Comparison of ENCODE assay signal across 8 mouse cellular contexts in genomic region chr2:33869689-33870343, GRCm38 (mm10). TPM values are rescaled to one million over a fixed set of nuclear protein-coding genes. Genes with fewer than 3 reads are reported as not detected.
A peak's percentile ranks its signal among the peaks of the same experiment; 100 is the strongest.
DNase-seq lines count a peak whose midpoint lies in the region; ATAC-seq and TF ChIP-seq lines count a peak whose summit lies in the region.

No protein-coding gene starts in this region.

- peak overlapping the region; percentile 40; the same call in 1 of the 2 replicates for H3K27ac ChIP-seq in forebrain, postnatal 0 days (ENCODE audit: low read depth, low read length)
- no peak overlapping the region for H3K27ac ChIP-seq in forebrain, embryonic 12.5 days
- peak overlapping the region; percentile 83 for H3K27ac ChIP-seq in lung, embryonic 16.5 days (ENCODE audit: low read length)
- H3K27ac ChIP-seq in intestine, embryonic 16.5 days (ENCODE audit: low read length), result peak overlapping the region; percentile 62
- peak overlapping the region; percentile 7 for H3K27ac ChIP-seq in small intestine, adult 2 months (ENCODE audit: insufficient read depth, low read depth, low read length)

- H3K4me3 ChIP-seq in forebrain, postnatal 0 days (ENCODE audit: low read depth, low read length), result no peak overlapping the region
- H3K4me3 ChIP-seq in forebrain, embryonic 12.5 days (replicated peaks), result no peak overlapping the region
- no peak overlapping the region for H3K4me3 ChIP-seq in lung, embryonic 16.5 days (ENCODE audit: low read length)
- H3K4me3 ChIP-seq in intestine, embryonic 16.5 days (ENCODE audit: low read length), result no peak overlapping the region
- no peak overlapping the region for H3K4me3 ChIP-seq in small intestine, adult 2 months (ENCODE audit: low read depth, low read length)

- no peak for TF ChIP-seq POLR2A in small intestine, adult 2 months (IDR thresholded peaks at IDR 0.05; ENCODE audit: low read depth, low read length)

- 77% methylated on average over 10 of the region's 10 CpGs for WGBS in forebrain, postnatal 0 days
- WGBS in forebrain, embryonic 12.5 days, result 84% methylated on average over 10 of the region's 10 CpGs
- WGBS in lung, embryonic 16.5 days, result 50% methylated on average over 10 of the region's 10 CpGs
- WGBS in intestine, embryonic 16.5 days, result 60% methylated on average over 10 of the region's 10 CpGs
- 48% methylated on average over 10 of the region's 10 CpGs for WGBS in small intestine, adult 2 months

- DNase-seq in forebrain, postnatal 0 days, result no peak
- no peak for DNase-seq in lung, postnatal 14 days
- no peak for DNase-seq in adrenal gland, postnatal 10 days
- DNase-seq in ovary, postnatal 36 days (ENCODE audit: low spot score), result no peak

- H3K27me3 ChIP-seq in forebrain, postnatal 0 days (ENCODE audit: insufficient read depth, low read length), result no peaks in the 10 kb centered on the region
- H3K27me3 ChIP-seq in forebrain, embryonic 12.5 days, result no peaks in the 10 kb centered on the region
- H3K27me3 ChIP-seq in lung, embryonic 16.5 days (ENCODE audit: control insufficient read depth, insufficient read depth, low read depth, low read length), result no peaks in the 10 kb centered on the region
- no peaks in the 10 kb centered on the region for H3K27me3 ChIP-seq in intestine, embryonic 16.5 days (replicated peaks; ENCODE audit: control insufficient read depth, insufficient read depth, low read length)
- H3K27me3 ChIP-seq in small intestine, adult 2 months (ENCODE audit: control insufficient read depth, insufficient read depth, low read length), result no peaks in the 10 kb centered on the region

- no peak overlapping the region for H3K4me2 ChIP-seq in forebrain, postnatal 0 days (ENCODE audit: low read depth)
- H3K4me2 ChIP-seq in forebrain, embryonic 12.5 days, result no peak overlapping the region
- no peak overlapping the region; the same call in 1 of the 2 replicates for H3K4me2 ChIP-seq in lung, embryonic 16.5 days (ENCODE audit: low read depth, low read length)
- H3K4me2 ChIP-seq in intestine, embryonic 16.5 days (ENCODE audit: low read depth, low read length), result no peak overlapping the region

- no peaks in the 10 kb centered on the region for H3K9me3 ChIP-seq in forebrain, postnatal 0 days (ENCODE audit: low read length)
- 0 out of 2 replicates have a peak, but pooled peaks cover 7% of the 10 kb centered on the region for H3K9me3 ChIP-seq in forebrain, embryonic 12.5 days
- H3K9me3 ChIP-seq in lung, embryonic 16.5 days (ENCODE audit: control insufficient read depth, low read length), result no peaks in the 10 kb centered on the region
- H3K9me3 ChIP-seq in intestine, embryonic 16.5 days (ENCODE audit: control insufficient read depth, low read length), result no peaks in the 10 kb centered on the region

- peaks cover 33% of the 10 kb centered on the region for H3K36me3 ChIP-seq in forebrain, postnatal 0 days (ENCODE audit: insufficient read depth)
- H3K36me3 ChIP-seq in forebrain, embryonic 12.5 days (replicated peaks), result peaks cover 39% of the 10 kb centered on the region
- H3K36me3 ChIP-seq in lung, embryonic 16.5 days (ENCODE audit: control insufficient read depth, insufficient read depth, low read length), result peaks cover 6% of the 10 kb centered on the region
- no peaks in the 10 kb centered on the region for H3K36me3 ChIP-seq in intestine, embryonic 16.5 days (ENCODE audit: control insufficient read depth, insufficient read depth, low read length)
- no peaks in the 10 kb centered on the region for H3K36me3 ChIP-seq in small intestine, adult 2 months (ENCODE audit: control insufficient read depth, insufficient read depth, low read length)

- no peak for TF ChIP-seq CTCF in forebrain, postnatal 0 days (IDR thresholded peaks at IDR 0.05; ENCODE audit: low read depth)
- no peak for TF ChIP-seq CTCF in small intestine, adult 2 months (IDR thresholded peaks at IDR 0.05; ENCODE audit: extremely low read depth, insufficient read length, insufficient replicate concordance, low read depth, low read length)

- no peak for ATAC-seq in forebrain, postnatal 0 days
- no peak for ATAC-seq in forebrain, embryonic 12.5 days (ENCODE audit: low FRiP score)
- no peak for ATAC-seq in lung, embryonic 16.5 days (ENCODE audit: low read depth)
- ATAC-seq in intestine, embryonic 16.5 days, result no peak

- no peaks in the 10 kb centered on the region for H3K4me1 ChIP-seq in forebrain, postnatal 0 days (ENCODE audit: insufficient read depth)
- peaks cover 12% of the 10 kb centered on the region for H3K4me1 ChIP-seq in forebrain, embryonic 12.5 days
- H3K4me1 ChIP-seq in lung, embryonic 16.5 days (replicated peaks; ENCODE audit: control insufficient read depth, insufficient read depth, low read length), result peaks cover 58% of the 10 kb centered on the region
- H3K4me1 ChIP-seq in intestine, embryonic 16.5 days (ENCODE audit: control insufficient read depth, insufficient read depth, low read length), result peaks cover 29% of the 10 kb centered on the region
- peaks cover 11% of the 10 kb centered on the region for H3K4me1 ChIP-seq in small intestine, adult 2 months (ENCODE audit: control insufficient read depth, insufficient read depth, insufficient read length, low read length)

- H3K9ac ChIP-seq in forebrain, postnatal 0 days, result no peak overlapping the region
- no peak overlapping the region for H3K9ac ChIP-seq in forebrain, embryonic 12.5 days
- peak overlapping the region; percentile 22; the same call in 1 of the 2 replicates for H3K9ac ChIP-seq in lung, embryonic 16.5 days (ENCODE audit: low read length)
- H3K9ac ChIP-seq in intestine, embryonic 16.5 days (ENCODE audit: low read depth, low read length), result 0 out of 2 replicates have a peak overlapping the region, but pooled peaks have one; percentile 6

RNA-seq across cellular contexts. Expression of gene Mvb12b, which starts 17.9 kb away (rescaled TPM):
- 107 and 141 TPM in 2 replicates for total RNA-seq in forebrain, postnatal 0 days (2014; rRNA removed)
- 72.0 and 82.8 TPM in 2 replicates for polyA plus RNA-seq in forebrain, postnatal 0 days (2015; fragmentation: Nextera tagmentation; extraction: Ambion mirVana)
- polyA plus RNA-seq in forebrain, embryonic 12.5 days (2016; fragmentation: Nextera tagmentation; extraction: Ambion mirVana), result 51.5 and 64.7 TPM in 2 replicates
- polyA plus RNA-seq in lung, embryonic 16.5 days (2015; fragmentation: Nextera tagmentation; extraction: Ambion mirVana), result 19.2 and 21.6 TPM in 2 replicates
- polyA plus RNA-seq in intestine, embryonic 16.5 days (2015; fragmentation: Nextera tagmentation; extraction: Ambion mirVana), result 7.9 and 8.5 TPM in 2 replicates
- polyA plus RNA-seq in small intestine, adult 2 months (2012; rRNA removed), result 7.3 and 7.9 TPM in 2 replicates
- total RNA-seq in adrenal gland, postnatal 10 days (2021), result 10 to 100 TPM; 17.4 to 23.0 TPM

Comparison
In these comparisons a context has a peak if more than half of its experiments do, and no peak if none do; other contexts are left out.
1. H3K9ac ChIP-seq: peak in lung, embryonic 16.5 days (single experiment) and intestine, embryonic 16.5 days (single experiment); none in forebrain, postnatal 0 days (single experiment) and forebrain, embryonic 12.5 days (single experiment).